Mouse (Mus musculus) leukemia stem cell, adult 10-12 weeks (primary cell): ENCODE data around the gene Dnali1. TPM values are rescaled to one million over a fixed set of nuclear protein-coding genes. Genes with fewer than 3 reads are reported as not detected.

ENCODE experiments used
- polyA plus RNA-seq: library from polyadenylated mRNA; stranded (reverse); fragments of >175 nt; gene quantifications from 2 replicates; pipeline ENCODE4 v1.2.3, GENCODE M21; 2012; ENCODE audit warnings: low replicate concordance

Gene Dnali1
- not detected in 2 replicates for polyA plus RNA-seq

DNA sequence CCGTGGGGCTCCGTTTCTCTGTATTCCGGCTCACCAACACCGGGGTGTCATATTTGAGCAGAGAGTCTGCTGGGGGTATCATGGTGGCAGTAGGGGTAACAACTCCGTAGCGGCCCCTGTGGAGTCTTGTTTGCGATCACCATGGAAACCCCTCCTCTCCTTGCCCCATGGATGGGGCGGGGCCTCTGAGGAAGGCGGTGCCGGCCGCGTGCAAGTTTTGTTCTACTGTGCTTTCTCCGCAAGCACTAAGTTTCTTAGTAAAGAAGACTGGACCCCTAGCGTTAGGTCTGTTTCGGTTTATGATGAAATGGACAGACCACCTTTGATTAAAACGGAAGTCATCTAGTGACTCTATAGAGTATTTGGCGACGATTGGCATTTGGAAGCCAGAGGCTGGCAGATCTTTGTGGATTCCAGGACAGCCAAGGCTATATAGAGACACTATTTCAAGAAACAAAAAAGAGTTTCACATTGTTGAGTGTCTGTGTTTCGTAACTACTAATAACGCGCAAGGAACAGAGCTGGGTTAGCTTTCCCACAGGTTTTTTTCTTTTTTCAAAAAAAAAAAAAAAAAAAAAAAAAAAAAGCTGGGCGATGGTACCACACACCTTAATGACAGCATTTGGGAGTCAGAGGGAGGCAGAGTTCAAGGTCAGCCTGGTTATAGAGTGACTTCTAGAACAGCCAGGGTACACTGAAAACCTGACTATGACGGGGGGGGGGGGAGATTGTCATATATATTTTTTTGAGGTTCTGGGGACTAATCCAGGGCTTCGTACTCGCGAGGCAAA lies at the start of gene Dnali1:
TSS of gene Dnali1 (minus strand) at position 187 of the 791 bp plus-strand sequence.

DNA sequence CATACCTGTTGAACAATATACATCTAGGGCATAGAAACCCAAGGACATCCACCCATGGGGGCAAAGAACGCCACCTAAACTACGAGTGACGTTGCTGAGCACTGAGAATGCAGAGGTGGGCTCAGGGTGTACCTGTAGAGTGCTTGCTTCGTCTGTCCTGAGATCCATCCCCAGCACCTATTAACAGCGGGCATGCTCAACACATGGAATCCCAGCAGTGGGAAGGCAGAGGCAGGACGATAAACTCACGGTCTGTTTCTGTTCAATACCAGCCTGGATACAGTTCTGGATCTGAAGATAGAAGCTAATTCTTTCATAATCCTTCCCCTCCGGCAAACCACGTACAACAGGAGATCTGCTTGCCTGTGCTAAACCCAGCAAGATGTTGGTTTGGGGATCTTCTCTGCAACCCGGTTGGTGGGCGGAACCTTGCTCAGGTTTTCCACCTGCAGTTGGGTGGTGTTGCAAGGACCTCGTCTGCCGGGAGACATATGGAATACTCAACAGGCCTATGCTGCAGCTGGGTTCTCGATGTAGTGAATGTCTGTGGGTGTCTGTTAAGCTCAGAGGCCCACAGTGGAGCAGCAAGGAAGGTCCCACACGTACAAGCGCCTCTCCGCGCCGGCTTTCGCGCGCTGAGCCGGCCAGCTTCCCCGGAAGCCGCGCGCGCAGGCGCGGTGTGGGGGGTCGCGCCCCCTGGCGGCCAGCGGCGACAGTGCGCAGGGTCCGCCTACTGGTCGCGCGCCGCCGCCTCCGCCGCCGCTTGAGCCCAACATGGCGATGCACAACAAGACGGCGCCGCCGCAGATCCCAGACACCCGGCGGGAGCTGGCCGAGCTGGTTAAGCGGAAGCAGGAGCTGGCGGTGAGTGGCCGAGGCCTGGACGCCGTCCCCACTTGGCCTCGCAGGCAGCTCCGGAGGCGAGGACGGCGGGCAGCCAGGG lies 19.2 kb upstream of the Dnali1 start, which contains the start of gene Meaf6:
TSS of gene Meaf6 (plus strand) at position 732 of the 943 bp plus-strand sequence.

DNA sequence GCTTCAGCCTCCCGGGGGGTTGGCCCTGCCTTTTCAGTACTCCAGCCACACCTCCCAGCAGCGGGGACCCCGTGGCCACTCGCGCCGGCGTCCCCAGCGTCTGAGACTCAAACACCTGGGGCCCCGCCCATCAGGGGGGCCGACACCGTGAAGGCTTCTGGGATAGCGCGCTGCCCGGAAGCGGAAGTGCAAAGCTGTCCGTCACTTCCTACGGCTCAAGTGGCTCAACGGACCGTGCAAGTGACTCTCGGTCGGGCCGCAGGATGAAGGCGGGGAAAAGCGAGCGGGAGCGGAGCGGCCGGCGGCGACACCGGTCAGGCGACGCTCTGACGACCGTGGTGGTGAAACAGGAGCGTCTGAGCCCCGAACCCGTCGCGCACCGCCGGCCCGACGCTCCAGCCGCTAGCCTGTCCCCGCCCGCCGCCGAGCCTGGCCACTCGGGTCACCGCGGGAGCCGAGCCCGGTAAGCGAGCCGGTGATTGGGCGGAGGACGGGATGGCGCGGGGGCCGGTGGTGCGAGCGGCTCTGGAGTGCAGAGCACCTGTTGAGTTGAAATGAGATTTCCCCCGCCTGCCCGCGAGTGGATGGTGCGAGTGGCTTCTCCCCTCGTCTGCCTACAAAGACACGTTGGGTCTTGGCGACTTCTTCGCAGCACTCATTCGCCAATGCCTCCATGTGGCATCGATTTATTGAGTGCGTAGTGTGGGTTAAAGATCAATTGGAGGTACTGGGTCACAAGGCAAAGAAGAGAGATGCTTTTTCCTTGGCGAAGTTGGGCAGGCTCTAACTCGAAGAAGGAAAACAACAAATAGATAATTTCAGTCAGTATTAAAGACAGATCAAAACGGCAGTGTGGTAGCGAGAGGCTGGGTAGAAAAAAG lies 1.2 kb upstream of the Dnali1 start, which contains the start of gene Snip1:
TSS of gene Snip1 (plus strand) at position 183 of the 881 bp plus-strand sequence.

DNA sequence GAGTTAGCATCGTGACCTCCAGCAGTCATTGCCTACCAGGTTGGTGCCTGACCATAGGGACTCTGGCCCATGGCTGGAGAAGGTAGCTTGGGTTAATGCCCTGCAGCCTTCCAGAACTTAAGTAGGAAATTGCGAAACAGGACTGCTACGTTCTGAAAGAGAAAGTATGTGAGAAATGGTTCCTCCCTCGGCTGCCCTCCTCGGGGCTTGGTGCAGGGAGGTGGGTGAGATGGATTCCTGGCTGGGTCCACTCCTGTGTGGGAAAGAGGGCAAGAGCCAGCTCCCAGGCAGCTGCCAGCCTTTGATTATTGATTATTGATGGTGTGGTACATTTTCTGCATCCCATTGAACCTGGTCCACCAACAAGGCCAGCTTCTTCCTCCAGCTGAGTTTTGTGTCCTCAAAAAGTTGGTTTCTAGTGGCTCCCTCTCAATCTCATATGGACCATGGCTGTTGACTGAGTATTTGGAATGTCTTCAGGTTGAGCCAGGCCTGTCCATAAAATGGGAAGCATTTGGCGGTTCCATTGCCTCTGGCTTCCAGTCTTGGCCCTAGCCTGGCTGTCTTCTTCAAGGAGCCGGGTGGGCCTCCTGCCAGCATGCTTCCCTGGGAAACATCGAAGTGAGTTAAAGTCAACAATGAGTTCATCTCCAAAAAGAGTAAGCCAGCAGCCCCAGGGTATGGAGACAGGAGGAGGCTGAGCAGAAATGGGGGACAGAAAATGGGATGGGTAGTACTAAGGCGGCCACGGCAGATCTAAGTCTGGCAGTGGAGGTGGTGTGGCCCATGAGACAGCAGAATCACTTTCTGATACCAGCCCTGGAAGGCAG lies 49.5 kb downstream of the Dnali1 start, which contains the start of gene Gnl2:
TSS of gene Gnl2 (plus strand) at position 780 of the 830 bp plus-strand sequence.

Other genes with a start within 250 kb of the Dnali1 start
- 15.5 and 19.7 TPM in 2 replicates for gene Yrdc, start 215.0 kb downstream of the Dnali1 start, polyA plus RNA-seq
- 16.5 and 22.6 TPM in 2 replicates for gene 1110065P20Rik, start 214.5 kb downstream of the Dnali1 start, polyA plus RNA-seq
- 0.06 TPM in 2 replicates for gene Maneal, start 203.5 kb downstream of the Dnali1 start, polyA plus RNA-seq
- gene Epha10, start 184.8 kb downstream of the Dnali1 start, polyA plus RNA-seq = not detected in 2 replicates
- 1.1 and 4.2 TPM in 2 replicates for gene 9930104L06Rik, start 128.7 kb downstream of the Dnali1 start, polyA plus RNA-seq
- 99.6 and 162 TPM in 2 replicates for gene Cdca8, start 126.4 kb downstream of the Dnali1 start, polyA plus RNA-seq
- 0.37 TPM in 1 of 2 replicates, not detected in the other for gene Rspo1, start 79.3 kb downstream of the Dnali1 start, polyA plus RNA-seq
- 11.9 and 46.5 TPM in 2 replicates for gene Gnl2, start 49.1 kb downstream of the Dnali1 start, polyA plus RNA-seq
- 15.3 and 28.8 TPM in 2 replicates for gene Snip1, start 969 bp upstream of the Dnali1 start, polyA plus RNA-seq
- gene Meaf6, start 19.4 kb upstream of the Dnali1 start, polyA plus RNA-seq = 35.3 and 48.2 TPM in 2 replicates
- 10.2 and 12.1 TPM in 2 replicates for gene Zc3h12a, start 62.1 kb upstream of the Dnali1 start, polyA plus RNA-seq